Mouse (Mus musculus) liver, adult 2 months (tissue): Measurements from ENCODE around the gene Tnfrsf25. TPM values are rescaled to one million over a fixed set of nuclear protein-coding genes. Genes with fewer than 3 reads are reported as not detected.
A peak's percentile ranks its signal among the peaks of the same experiment; 100 is the strongest.

Experiments used
- DNase-seq: peaks from one replicate; pipeline ENCODE4 v3.0.0-alpha.2; 2011; ENCODE audit warnings: low read depth, low spot score; ENCODE audit errors: extremely low read depth
- H3K27ac ChIP-seq: fragments of 200-500 bp; replicated peaks from 2 replicates; pipeline ENCODE4 v1.5.1; 2012; ENCODE audit warnings: low read depth, mild to moderate bottlenecking, control low read depth, inconsistent platforms, low read length; ENCODE audit not compliant: insufficient read depth
- H3K27me3 ChIP-seq: fragments of 200-500 bp; 2 replicates; pipeline ENCODE4 v1.6.1; 2012; ENCODE audit warnings: mild to moderate bottlenecking, moderate library complexity, low read length, inconsistent platforms; ENCODE audit not compliant: control insufficient read depth, insufficient read depth
- H3K36me3 ChIP-seq: fragments of 200-500 bp; 2 replicates; pipeline ENCODE4 v1.6.1; 2012; ENCODE audit warnings: low read length, inconsistent platforms; ENCODE audit not compliant: control insufficient read depth, insufficient read depth
- H3K4me1 ChIP-seq: fragments of 200-500 bp; 2 replicates; pipeline ENCODE4 v1.6.1; 2011; ENCODE audit warnings: low read length; ENCODE audit not compliant: control insufficient read depth, insufficient read depth
- H3K4me3 ChIP-seq: fragments of 200-500 bp; 2 replicates; pipeline ENCODE4 v1.5.1; 2011; ENCODE audit warnings: low read depth, mild to moderate bottlenecking, control low read depth, low read length, moderate library complexity; ENCODE audit not compliant: insufficient read depth
- H3K79me2 ChIP-seq: fragments of 200-500 bp; 2 replicates; pipeline ENCODE4 v1.6.1; 2012; ENCODE audit warnings: inconsistent platforms, mild to moderate bottlenecking, low read length, moderate library complexity; ENCODE audit not compliant: control insufficient read depth, insufficient read depth
- H3K9ac ChIP-seq: fragments of 200-500 bp; 2 replicates; pipeline ENCODE4 v1.6.1; 2012; ENCODE audit warnings: low read depth, mild to moderate bottlenecking, control low read depth, inconsistent platforms, low read length
- CTCF ChIP-seq: fragments of 200-500 bp; IDR thresholded peaks from 2 replicates; pipeline ENCODE4 v1.5.1; 2011; ENCODE audit warnings: low read depth, low read length, control low read depth
- POLR2A ChIP-seq: fragments of 200-500 bp; IDR thresholded peaks from 2 replicates; pipeline ENCODE4 v1.6.1; 2011; ENCODE audit warnings: low read length, control low read depth; ENCODE audit not compliant: insufficient read depth; ENCODE audit errors: extremely low read depth
- WGBS: fragments of 180-500 bp; shearing (Covaris S2); methylation state at CpG from one replicate; pipeline ENCODE4 v1.1.7; 2018; 5-methylcytosine and 5-hydroxymethylcytosine counted together
- polyA plus RNA-seq: library from polyadenylated mRNA; depleted of rRNA; stranded (reverse); fragments of >200 nt; gene quantifications from 2 replicates; pipeline ENCODE4 v1.2.3, GENCODE M21; 2012
- total RNA-seq: library from RNA; depleted of rRNA; stranded (reverse); fragments of >200 nt; gene quantifications from 2 replicates; pipeline ENCODE4 v1.2.3, GENCODE M21; 2014

Tnfrsf25 gene
- total and polyA plus RNA-seq, 2 experiments, result 0.28 to 0.72 TPM

DNA sequence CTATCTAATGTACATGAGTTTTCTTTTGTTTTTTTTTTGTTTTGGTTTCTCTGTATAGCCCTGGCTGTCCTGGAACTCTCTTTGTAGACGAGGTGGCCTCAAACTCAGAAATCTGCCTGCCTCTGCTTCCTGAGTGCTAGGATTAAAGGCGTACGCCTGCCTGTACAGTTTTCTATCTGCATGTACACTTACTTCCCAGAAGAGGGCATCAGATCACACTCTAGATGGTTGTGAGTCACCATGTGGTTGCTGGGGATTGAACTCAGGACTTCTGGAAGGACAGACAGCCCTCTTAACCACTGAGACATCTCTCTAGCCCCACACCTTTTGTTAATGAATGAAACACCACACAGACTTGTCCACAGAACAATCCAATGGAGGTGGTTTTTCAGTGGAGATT is 36.5 kb upstream of the Tnfrsf25 start:
- 94% methylated on average over 3 of the region's 3 CpGs for WGBS
- no peak for TF ChIP-seq POLR2A
- no peak for TF ChIP-seq CTCF
- H3K4me3 ChIP-seq, result no peak overlapping the region

DNA sequence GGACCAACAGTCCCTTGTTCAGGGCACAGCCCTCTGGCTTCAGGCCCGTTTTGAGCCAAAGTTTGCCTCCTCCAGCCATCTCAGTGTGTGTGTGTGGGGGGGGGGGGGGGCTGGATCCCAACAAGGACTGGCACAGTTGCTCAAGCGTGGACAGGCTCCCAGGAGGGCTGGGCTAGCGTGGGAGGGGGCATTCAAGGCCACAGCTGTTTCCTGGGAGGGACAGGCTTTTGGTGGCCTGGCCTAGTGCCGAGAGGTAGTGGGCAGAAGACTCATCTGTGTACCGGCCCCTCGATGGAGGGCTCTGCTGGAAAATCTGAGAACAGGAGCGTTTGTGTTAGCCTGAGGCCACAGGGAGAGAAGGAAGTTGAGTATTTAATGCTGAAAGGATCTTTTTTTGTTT is 35.8 kb upstream of the Tnfrsf25 start:
- DNase-seq, result no peak
- Histone ChIP-seq H3K79me2 (no peaks in the 10 kb centered on the region), H3K36me3 (no peaks in the 10 kb centered on the region), H3K27ac (no peak overlapping the region), H3K27me3 (no peaks in the 10 kb centered on the region), H3K4me1 (peaks cover 4% of the 10 kb centered on the region), H3K4me3 (no peak overlapping the region), H3K9ac (no peak overlapping the region)
- TF ChIP-seq POLR2A (no peak), CTCF (no peak)
- WGBS, result 57% methylated on average over 7 of the region's 7 CpGs

More for the DNA sequence above, 36.5 kb upstream of the Tnfrsf25 start:
- DNase-seq, result no peak
- Histone ChIP-seq H3K27ac (no peak overlapping the region), H3K9ac (no peak overlapping the region), H3K27me3 (no peaks in the 10 kb centered on the region), H3K4me1 (peaks cover 4% of the 10 kb centered on the region), H3K36me3 (no peaks in the 10 kb centered on the region), H3K79me2 (no peaks in the 10 kb centered on the region)

DNA sequence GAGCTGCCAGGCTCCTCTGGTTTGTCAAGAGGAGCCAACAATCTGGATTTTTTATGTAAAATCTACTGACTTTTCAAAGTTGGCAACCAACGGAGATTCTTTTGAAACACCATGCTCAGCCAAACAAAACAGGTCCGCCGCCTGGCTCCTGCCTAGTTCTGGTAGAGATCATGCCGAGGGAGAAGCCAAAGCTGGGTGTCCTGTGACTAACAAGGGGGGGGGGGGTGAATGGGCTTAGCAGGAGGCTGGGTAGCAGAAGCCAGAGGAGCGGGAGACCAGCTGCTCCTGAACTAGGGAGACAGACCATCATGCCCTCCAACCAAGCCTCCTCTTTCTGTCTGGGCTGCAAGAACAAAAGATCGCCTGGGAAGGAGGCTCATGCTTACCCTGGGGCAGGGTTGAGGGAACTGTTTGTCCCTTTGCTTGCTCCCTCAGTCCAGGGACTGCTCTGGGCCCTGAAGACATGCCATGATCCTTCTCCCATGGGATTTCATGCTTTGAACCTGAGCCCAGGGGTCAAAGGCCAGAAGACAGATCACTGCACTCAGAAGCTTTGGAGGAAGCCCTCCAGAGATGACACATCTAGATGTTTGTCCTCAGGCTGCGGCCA is 32.0 kb upstream of the Tnfrsf25 start:
- H3K4me1 ChIP-seq, result peaks cover 9% of the 10 kb centered on the region
- WGBS, result 28% methylated on average over 7 of the region's 7 CpGs
- H3K4me3 ChIP-seq, result no peak overlapping the region
- H3K9ac ChIP-seq, result peak overlapping the region; percentile 24; the same call in 1 of the 2 replicates
- no peaks in the 10 kb centered on the region for H3K36me3 ChIP-seq
- TF ChIP-seq POLR2A, result no peak
- no peak for TF ChIP-seq CTCF
- H3K27me3 ChIP-seq, result no peaks in the 10 kb centered on the region
- no peak overlapping the region for H3K27ac ChIP-seq
- DNase-seq, result peak; percentile 65
- no peaks in the 10 kb centered on the region for H3K79me2 ChIP-seq

DNA sequence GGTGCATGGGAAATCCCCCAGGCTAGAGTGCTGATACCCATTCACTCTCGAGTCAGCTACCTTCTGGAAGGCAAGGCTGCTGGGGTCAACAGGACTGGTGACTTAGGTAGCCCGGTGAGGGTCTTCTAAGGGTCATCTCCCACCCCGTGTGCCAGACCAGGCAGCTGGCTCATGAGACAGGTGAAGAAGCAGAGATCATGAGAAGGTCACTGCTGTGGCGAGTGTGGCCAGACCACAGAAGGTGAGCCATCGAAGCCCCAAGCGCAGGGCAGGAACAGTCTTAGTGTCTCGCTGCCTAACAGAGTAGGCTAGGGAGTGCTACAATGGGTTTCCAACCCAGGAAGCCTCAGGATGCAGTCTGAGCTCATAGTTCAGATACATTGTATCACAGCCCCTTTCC is 31.1 kb upstream of the Tnfrsf25 start:
- TF ChIP-seq POLR2A, result no peak
- no peak for TF ChIP-seq CTCF
- no peak for DNase-seq
- Histone ChIP-seq H3K9ac (no peak overlapping the region), H3K36me3 (no peaks in the 10 kb centered on the region), H3K27me3 (no peaks in the 10 kb centered on the region), H3K4me3 (no peak overlapping the region), H3K79me2 (no peaks in the 10 kb centered on the region), H3K27ac (no peak overlapping the region), H3K4me1 (peaks cover 9% of the 10 kb centered on the region)
- 93% methylated on average over 7 of the region's 7 CpGs for WGBS

DNA sequence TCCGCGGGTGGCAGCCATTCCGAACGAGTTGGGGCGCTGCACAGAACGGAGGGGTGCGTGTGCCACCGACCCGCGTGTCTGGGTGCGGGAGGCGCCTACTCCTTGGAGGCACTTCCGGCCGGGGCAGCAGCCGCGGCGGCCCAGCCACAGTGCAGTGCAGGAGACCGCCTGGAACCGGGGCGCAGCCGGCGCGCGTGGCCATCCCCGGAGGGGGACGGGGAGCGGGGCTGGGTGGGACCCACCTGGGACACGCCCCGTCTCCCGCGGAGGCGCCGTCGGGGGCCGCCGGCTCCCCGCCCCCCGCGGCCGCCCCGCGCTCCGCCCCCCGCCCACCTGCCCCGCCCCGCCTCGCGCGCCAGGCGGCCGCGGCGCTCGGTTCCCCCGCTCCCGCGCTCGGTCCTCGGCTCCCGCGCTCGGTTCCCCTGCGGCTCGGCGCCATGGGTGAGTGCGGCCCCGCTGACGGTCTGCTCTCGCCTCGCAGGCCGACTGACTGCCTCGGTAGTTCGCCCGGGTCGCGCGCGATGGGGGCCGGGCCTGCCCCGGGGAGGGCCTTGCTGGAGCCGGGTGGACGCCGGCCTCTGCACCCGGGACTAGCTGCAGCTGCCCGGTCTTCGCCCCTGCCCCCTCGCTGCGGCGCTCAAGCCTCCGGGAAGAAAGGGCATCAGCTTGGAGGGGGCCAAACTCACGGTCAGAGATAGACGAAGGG is 29.1 kb upstream of the Tnfrsf25 start:
- TF ChIP-seq CTCF, result no peak
- TF ChIP-seq POLR2A, result 0 out of 2 replicates have a peak, but pooled peaks have one; percentile 12
- H3K4me3 ChIP-seq, result peak overlapping the region; percentile 93
- 0% methylated on average over 70 of the region's 92 CpGs for WGBS
- H3K4me1 ChIP-seq, result peaks cover 9% of the 10 kb centered on the region
- H3K9ac ChIP-seq, result peak overlapping the region; percentile 98
- H3K79me2 ChIP-seq, result no peaks in the 10 kb centered on the region
- H3K36me3 ChIP-seq, result no peaks in the 10 kb centered on the region
- peak; percentile 23 for DNase-seq
- H3K27ac ChIP-seq, result 0 out of 2 replicates have a peak overlapping the region, but pooled peaks have one; percentile 36
- no peaks in the 10 kb centered on the region for H3K27me3 ChIP-seq
